Mouse (Mus musculus) E14TG2a.4 (cell line): Measurements from ENCODE around the gene Ak4.
"Not testable (repeated sequence)": the region's sequence is repeated elsewhere in the genome, so short reads cannot be mapped to it uniquely, and the experiment has no call there.

ENCODE experiments used
- CTCF ChIP-seq: conservative IDR thresholded peaks from 2 replicates; pipeline ENCODE4 v1.5.1; 2014; ENCODE audit warnings: low read length
- NANOG ChIP-seq: IDR thresholded peaks from 2 replicates; pipeline ENCODE4 v1.6.1; 2014; ENCODE audit warnings: borderline replicate concordance, low read length, mixed read lengths
- POU5F1 ChIP-seq: IDR thresholded peaks from 2 replicates; pipeline ENCODE4 v1.6.1; 2014; ENCODE audit warnings: low read length, borderline replicate concordance

DNA sequence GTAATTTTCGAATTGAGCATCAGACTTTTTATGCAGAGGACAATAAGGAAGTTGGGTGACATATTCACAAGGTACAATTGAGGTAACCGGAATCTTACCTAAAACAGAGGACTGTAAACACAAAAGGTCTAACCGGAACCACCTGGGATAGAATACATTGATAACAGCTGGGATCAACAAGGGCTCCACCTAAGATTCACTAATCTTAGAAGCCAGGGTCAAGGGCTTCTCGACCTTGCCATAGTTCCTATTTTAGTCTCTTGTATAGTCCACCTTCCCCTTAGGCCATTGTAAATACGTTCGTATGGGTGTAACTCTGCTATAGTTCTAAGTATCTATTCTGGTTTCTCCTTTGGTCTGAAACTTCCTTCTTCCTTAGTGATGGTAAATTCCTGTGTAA, 30.4 kb upstream of the Ak4 start:
- TF ChIP-seq CTCF, POU5F1: not testable (repeated sequence)
- peak; percentile 20; the same call in 1 of the 2 replicates for TF ChIP-seq NANOG
